Mouse (Mus musculus) ES-E14 (cell line): ENCODE measurements around the gene Clybl. TPM values are rescaled to one million over a fixed set of nuclear protein-coding genes. Genes with fewer than 3 reads are reported as not detected.

ENCODE experiments used
- DNase-seq: peaks from one replicate; pipeline ENCODE4 v3.0.0-alpha.2; 2013; ENCODE audit warnings: low read depth, low spot score
- H3K27ac ChIP-seq: 2 replicates; pipeline ENCODE4 v1.5.1; 2012; ENCODE audit warnings: low read depth, mild to moderate bottlenecking, low read length, moderate library complexity, mixed read lengths; ENCODE audit not compliant: poor library complexity, insufficient read depth, severe bottlenecking
- H3K36me3 ChIP-seq: 2 replicates; pipeline ENCODE4 v1.6.1; 2012; ENCODE audit warnings: mild to moderate bottlenecking, low read length, moderate library complexity, mixed read lengths; ENCODE audit not compliant: control insufficient read depth, poor library complexity, insufficient read depth, severe bottlenecking
- H3K4me1 ChIP-seq, 2 experiments: fragments of 150-350 bp in 1 of 2; sonication (generic) in 1 of 2; 2 replicates each; pipeline ENCODE4 v1.6.1; 2012; ENCODE audit warnings: low read length in 2 of 2, mild to moderate bottlenecking in 1 of 2, mixed read lengths in 1 of 2; ENCODE audit not compliant: control insufficient read depth in 2 of 2, insufficient read depth in 2 of 2, poor library complexity in 1 of 2
- H3K4me3 ChIP-seq, 2 experiments: fragments of 150-350 bp in 1 of 2; sonication (generic) in 1 of 2; 2 replicates each; pipeline ENCODE4 v1.5.1; 2012; ENCODE audit warnings: low read length in 2 of 2, low read depth in 1 of 2, mild to moderate bottlenecking in 1 of 2, mixed read lengths in 1 of 2; ENCODE audit not compliant: insufficient read depth in 1 of 2, poor library complexity in 1 of 2, severe bottlenecking in 1 of 2
- H3K9ac ChIP-seq: 2 replicates; pipeline ENCODE4 v1.6.1; 2012; ENCODE audit warnings: low read depth, mild to moderate bottlenecking, low read length, mixed read lengths; ENCODE audit not compliant: poor library complexity, insufficient read depth, severe bottlenecking
- H3K9me3 ChIP-seq: fragments of 150-350 bp; sonication (generic); 2 replicates; pipeline ENCODE4 v1.6.1; 2012; ENCODE audit warnings: low read depth, mild to moderate bottlenecking, low read length; ENCODE audit not compliant: control insufficient read depth, insufficient read depth
- CHD2 ChIP-seq: IDR thresholded peaks from 2 replicates; pipeline ENCODE4 v1.6.1; 2014; ENCODE audit warnings: mild to moderate bottlenecking, low read depth, low read length, inconsistent platforms
- HCFC1 ChIP-seq: IDR thresholded peaks from 2 replicates; pipeline ENCODE4 v1.6.1; 2012; ENCODE audit warnings: low read length, inconsistent platforms, borderline replicate concordance; ENCODE audit not compliant: insufficient read depth
- MAFK ChIP-seq: IDR thresholded peaks from 2 replicates; pipeline ENCODE4 v1.6.1; 2014; ENCODE audit warnings: mild to moderate bottlenecking, low read depth, low read length, inconsistent platforms; ENCODE audit not compliant: insufficient read depth
- ZC3H11A ChIP-seq: IDR thresholded peaks from 2 replicates; pipeline ENCODE4 v1.6.1; 2012; ENCODE audit warnings: low read depth, mild to moderate bottlenecking, inconsistent platforms, low read length, borderline replicate concordance
- ZNF384 ChIP-seq: IDR thresholded peaks from 2 replicates; pipeline ENCODE4 v1.6.1; 2012; ENCODE audit warnings: low read depth, low read length, inconsistent platforms
- in situ Hi-C, 2 experiments: fragments of 600-800 bp; cut with MboI; formaldehyde crosslinking; loops; one replicate each; pipeline ENCODE4 v1.15.1; 2025; ENCODE audit warnings: low sequenced_read_pairs in 2 of 2, inconsistent platforms in 1 of 2; ENCODE audit not compliant: unreplicated experiment in 2 of 2
- total RNA-seq: library from RNA; depleted of rRNA; stranded (reverse); fragments of 300-350 nt; gene quantifications from 2 replicates; pipeline ENCODE4 v1.2.3, GENCODE M21; 2012

Gene Clybl
- total RNA-seq, 1 experiment = 2.6 TPM

GRCm38 (mm10) chr14:122379996-122380395 lies 198.5 kb downstream of the Clybl start:
- Histone ChIP-seq H3K27ac (no peak overlapping the region), H3K9ac (no peak overlapping the region), H3K4me3 (no peak overlapping the region), H3K9me3 (no peaks in the 10 kb centered on the region), H3K4me1 (peaks cover 5 to 12% of the 10 kb centered on the region in 2 experiments; a peak in 2 of 4 replicates), H3K36me3 (no peaks in the 10 kb centered on the region)
- TF ChIP-seq CHD2 (no peak), HCFC1 (no peak)
- in situ Hi-C loops = no loop called here
- no peak for DNase-seq

GRCm38 (mm10) chr14:122380896-122381845 lies 199.7 kb downstream of the Clybl start:
- no peak for TF ChIP-seq ZNF384
- no peak for TF ChIP-seq HCFC1
- TF ChIP-seq ZC3H11A = no peak
- no peak for TF ChIP-seq CHD2
- no peak for TF ChIP-seq MAFK
- Histone ChIP-seq H3K27ac (no peak overlapping the region), H3K36me3 (no peaks in the 10 kb centered on the region), H3K4me1 (peaks cover 3 to 9% of the 10 kb centered on the region in 2 experiments; a peak in 2 of 4 replicates), H3K4me3 (no peak overlapping the region), H3K9me3 (no peaks in the 10 kb centered on the region), H3K9ac (no peak overlapping the region)
- in situ Hi-C loops = no loop called here
- no peak for DNase-seq

GRCm38 (mm10) chr14:122382281-122382680 lies 200.8 kb downstream of the Clybl start:
- DNase-seq = no peak
- no peaks in the 10 kb centered on the region for H3K9me3 ChIP-seq
- no peak overlapping the region for H3K4me3 ChIP-seq
- H3K9ac ChIP-seq = no peak overlapping the region
- in situ Hi-C loops = no loop called here
- no peak overlapping the region for H3K27ac ChIP-seq
- peaks cover 0 to 2% of the 10 kb centered on the region in 2 experiments; a peak in 1 of 4 replicates for H3K4me1 ChIP-seq
- H3K36me3 ChIP-seq = no peaks in the 10 kb centered on the region
- TF ChIP-seq CHD2 (no peak), ZC3H11A (no peak), ZNF384 (no peak), MAFK (no peak), HCFC1 (no peak)

- TF ChIP-seq ZNF384 (no peak), CHD2 (no peak), ZC3H11A (no peak), MAFK (no peak), HCFC1 (no peak)
- Histone ChIP-seq H3K9me3 (no peaks in the 10 kb centered on the region), H3K4me3 (no peak overlapping the region), H3K4me1 (peaks cover 0 to 2% of the 10 kb centered on the region in 2 experiments; a peak in 1 of 4 replicates), H3K9ac (no peak overlapping the region), H3K27ac (no peak overlapping the region), H3K36me3 (no peaks in the 10 kb centered on the region)
- in situ Hi-C loops = no loop called here
- no peak for DNase-seq
Measured at GRCm38 (mm10) chr14:122383931-122384330, 202.4 kb downstream of the Clybl start.
